Comparison of ENCODE assay signal across 9 mouse cellular contexts in the genomic region with DNA sequence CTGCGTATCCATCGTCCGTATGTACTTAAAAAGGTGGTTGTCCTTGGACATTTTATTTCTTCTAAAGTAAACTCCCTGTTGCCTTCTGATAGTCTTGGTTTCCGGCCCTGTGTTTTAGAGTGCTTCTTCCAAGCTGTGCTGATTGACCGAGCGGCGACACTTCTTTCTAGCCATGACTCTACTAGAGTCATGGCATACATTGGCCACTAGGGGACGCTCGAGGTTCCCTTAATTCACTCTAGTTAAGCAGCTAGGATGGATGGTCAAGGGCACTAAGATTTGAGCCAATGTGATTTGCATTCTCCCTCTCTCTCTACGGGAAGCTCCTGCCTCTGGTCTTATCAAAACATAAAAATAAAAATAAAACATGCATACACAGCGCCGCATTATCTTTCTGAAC. TPM values are rescaled to one million over a fixed set of nuclear protein-coding genes. Genes with fewer than 3 reads are reported as not detected.
DNase-seq lines count a peak whose midpoint lies in the region; ATAC-seq lines count a peak whose summit lies in the region.
"Had no signal": no experiment of that assay in that cellular context is flagged by ENCODE, and none has a peak within 500 bp of the region (broad histone marks: within the 10 kb centered on the region; RNA-seq: fewer than 3 reads in every experiment).

No protein-coding gene starts in this region.

- H3K27ac ChIP-seq in forebrain, embryonic 11.5 days (ENCODE audit: low read depth, low read length) = no peak overlapping the region
- H3K27ac ChIP-seq in forebrain, embryonic 15.5 days (replicated peaks) = no peak overlapping the region
- H3K27ac ChIP-seq in liver, embryonic 16.5 days (ENCODE audit: low read length) = no peak overlapping the region
- H3K27ac ChIP-seq: stomach, embryonic 15.5 days had no signal

- no peaks in the 10 kb centered on the region for H3K27me3 ChIP-seq in forebrain, embryonic 11.5 days (ENCODE audit: control insufficient read depth, insufficient read depth, low read length)
- H3K27me3 ChIP-seq in forebrain, embryonic 15.5 days = no peaks in the 10 kb centered on the region
- no peaks in the 10 kb centered on the region for H3K27me3 ChIP-seq in liver, embryonic 16.5 days (ENCODE audit: control insufficient read depth, insufficient read depth, low read depth, low read length)
- H3K27me3 ChIP-seq: stomach, embryonic 15.5 days had no signal

- WGBS in forebrain, embryonic 11.5 days = 51% methylated on average over 12 of the region's 12 CpGs
- WGBS in forebrain, embryonic 15.5 days = 55% methylated on average over 12 of the region's 12 CpGs
- WGBS in liver, embryonic 16.5 days (ENCODE audit: insufficient replicate concordance) = 33% methylated on average over 12 of the region's 12 CpGs

- 0 out of 2 replicates have a peak, but pooled peaks cover 2% of the 10 kb centered on the region for H3K4me1 ChIP-seq in forebrain, embryonic 11.5 days (replicated peaks; ENCODE audit: control insufficient read depth, insufficient read depth, low read length)
- H3K4me1 ChIP-seq in forebrain, embryonic 15.5 days = peaks cover 3% of the 10 kb centered on the region; the same call in 1 of the 2 replicates
- H3K4me1 ChIP-seq in liver, embryonic 16.5 days (ENCODE audit: control insufficient read depth, low read depth, low read length) = peaks cover 38% of the 10 kb centered on the region

- H3K36me3 ChIP-seq in forebrain, embryonic 11.5 days (ENCODE audit: control insufficient read depth, insufficient read depth, low read length) = no peaks in the 10 kb centered on the region
- H3K36me3 ChIP-seq in forebrain, embryonic 15.5 days = no peaks in the 10 kb centered on the region
- H3K36me3 ChIP-seq in liver, embryonic 16.5 days (ENCODE audit: control insufficient read depth, insufficient read depth) = no peaks in the 10 kb centered on the region
- H3K36me3 ChIP-seq: stomach, embryonic 15.5 days had no signal

- H3K4me3 ChIP-seq in forebrain, embryonic 11.5 days (ENCODE audit: low read depth, low read length) = no peak overlapping the region
- no peak overlapping the region for H3K4me3 ChIP-seq in forebrain, embryonic 15.5 days
- no peak overlapping the region for H3K4me3 ChIP-seq in liver, embryonic 16.5 days (ENCODE audit: low read depth, low read length)
- H3K4me3 ChIP-seq: stomach, embryonic 15.5 days had no signal

- DNase-seq in forebrain, embryonic 11.5 days (ENCODE audit: low spot score) = peak; percentile 65
- peak; percentile 72 for DNase-seq in 416B (ENCODE audit: low read depth)
- peak; percentile 71 to 73 for DNase-seq in adrenal gland, postnatal 36 days
- DNase-seq in embryo, embryonic 9.5 days (ENCODE audit: extremely low spot score) = peak; percentile 55
- DNase-seq in kidney, postnatal 10 days = peak; percentile 75
- DNase-seq in right cerebral cortex, postnatal 25 days = peak; percentile 45

- H3K4me2 ChIP-seq in forebrain, embryonic 11.5 days (ENCODE audit: low read depth, low read length, severe bottlenecking) = no peak overlapping the region
- H3K4me2 ChIP-seq in forebrain, embryonic 15.5 days (replicated peaks) = no peak overlapping the region
- H3K4me2 ChIP-seq in liver, embryonic 16.5 days (ENCODE audit: low read depth, low read length) = peak overlapping the region; percentile 6; the same call in 1 of the 2 replicates
- H3K4me2 ChIP-seq: stomach, embryonic 15.5 days had no signal

- ATAC-seq in forebrain, embryonic 11.5 days (replicated peaks; ENCODE audit: low FRiP score) = no peak
- ATAC-seq in forebrain, embryonic 15.5 days (replicated peaks) = no peak
- peak; percentile 7; the same call in 1 of the 2 replicates for ATAC-seq in liver, embryonic 16.5 days (ENCODE audit: low read depth)

- no peak overlapping the region for H3K9ac ChIP-seq in forebrain, embryonic 11.5 days (ENCODE audit: low read length)
- no peak overlapping the region for H3K9ac ChIP-seq in forebrain, embryonic 15.5 days (replicated peaks)
- H3K9ac ChIP-seq in liver, embryonic 16.5 days (ENCODE audit: low read depth, low read length) = no peak overlapping the region
- H3K9ac ChIP-seq: stomach, embryonic 15.5 days had no signal

- no peaks in the 10 kb centered on the region for H3K9me3 ChIP-seq in forebrain, embryonic 11.5 days (ENCODE audit: control insufficient read depth, low read length)
- no peaks in the 10 kb centered on the region for H3K9me3 ChIP-seq in forebrain, embryonic 15.5 days
- H3K9me3 ChIP-seq in liver, embryonic 16.5 days (replicated peaks; ENCODE audit: control insufficient read depth, low read length) = no peaks in the 10 kb centered on the region
- H3K9me3 ChIP-seq: stomach, embryonic 15.5 days had no signal

RNA-seq across cellular contexts. Expression of a gene that starts 44.7 kb away (rescaled TPM):
- 127 TPM in 2 replicates for polyA plus RNA-seq in forebrain, embryonic 11.5 days (2014; fragmentation: Nextera tagmentation; extraction: Ambion mirVana)
- 84.5 and 87.9 TPM in 2 replicates for polyA plus RNA-seq in forebrain, embryonic 15.5 days (2015; fragmentation: Nextera tagmentation; extraction: Ambion mirVana)
- total RNA-seq in adrenal gland, postnatal 36 days (2021) = 10 to 100 TPM; 45.7 to 51.8 TPM
- 17.2 and 17.7 TPM in 2 replicates for polyA plus RNA-seq in liver, embryonic 16.5 days (2015; fragmentation: Nextera tagmentation; extraction: Ambion mirVana)
